Mouse (Mus musculus) intestine, embryonic 15.5 days (tissue): ENCODE measurements at regions not wholly inside any gene's neighbourhood (a gene's known extent, or its start where the extent isn't known, plus 50 kb on each side); places are given as distances from the start of the nearest gene placed in this dataset.

Experiments used
- ATAC-seq: fragments of 200-750 bp; cut with Nextera tagmentation; 2 replicates; pipeline ENCODE4 v1.8.0; 2017; ENCODE audit warnings: moderate TSS enrichment, moderate library complexity
- H3K27ac ChIP-seq: fragments of 300-500 bp; sonication (generic); 2 replicates; pipeline ENCODE4 v1.5.1; 2015; ENCODE audit warnings: mild to moderate bottlenecking, inconsistent platforms
- H3K27me3 ChIP-seq: fragments of 300-500 bp; sonication (generic); replicated peaks from 2 replicates; pipeline ENCODE4 v1.6.1; 2015; ENCODE audit warnings: inconsistent platforms
- H3K36me3 ChIP-seq: fragments of 300-500 bp; sonication (generic); 2 replicates; pipeline ENCODE4 v1.6.1; 2015; ENCODE audit warnings: inconsistent platforms
- H3K4me1 ChIP-seq: fragments of 300-500 bp; sonication (generic); replicated peaks from 2 replicates; pipeline ENCODE4 v1.6.1; 2015; ENCODE audit warnings: inconsistent platforms
- H3K4me2 ChIP-seq: fragments of 300-500 bp; sonication (generic); replicated peaks from 2 replicates; pipeline ENCODE4 v1.6.1; 2015; ENCODE audit warnings: mild to moderate bottlenecking, inconsistent platforms
- H3K4me3 ChIP-seq: fragments of 300-500 bp; sonication (generic); replicated peaks from 2 replicates; pipeline ENCODE4 v1.5.1; 2015; ENCODE audit warnings: inconsistent platforms
- H3K9ac ChIP-seq: fragments of 300-500 bp; sonication (generic); 2 replicates; pipeline ENCODE4 v1.6.1; 2015; ENCODE audit warnings: inconsistent platforms
- H3K9me3 ChIP-seq: fragments of 300-500 bp; sonication (generic); 2 replicates; pipeline ENCODE4 v1.6.1; 2016; ENCODE audit warnings: inconsistent platforms
- WGBS: fragments of 180-500 bp; shearing (Covaris S2); methylation state at CpG from one replicate; pipeline ENCODE4 v1.1.7; 2015; 5-methylcytosine and 5-hydroxymethylcytosine counted together

GRCm38 (mm10) chr9:32815473-32815872, 179.5 kb downstream of the Ets1 start:
- H3K27me3 ChIP-seq, result no peaks in the 10 kb centered on the region
- H3K9ac ChIP-seq, result no peak overlapping the region
- WGBS, result 82% methylated on average over 5 of the region's 5 CpGs
- no peaks in the 10 kb centered on the region for H3K36me3 ChIP-seq
- H3K4me1 ChIP-seq, result no peaks in the 10 kb centered on the region
- no peak overlapping the region for H3K27ac ChIP-seq
- no peak overlapping the region for H3K4me2 ChIP-seq
- no peak overlapping the region for H3K4me3 ChIP-seq
- no peaks in the 10 kb centered on the region for H3K9me3 ChIP-seq
- ATAC-seq, result no peak

- Histone ChIP-seq H3K9me3 (no peaks in the 10 kb centered on the region), H3K27me3 (no peaks in the 10 kb centered on the region), H3K4me1 (no peaks in the 10 kb centered on the region), H3K9ac (no peak overlapping the region), H3K27ac (no peak overlapping the region), H3K4me3 (no peak overlapping the region), H3K36me3 (no peaks in the 10 kb centered on the region), H3K4me2 (no peak overlapping the region)
- 73% methylated on average over 9 of the region's 9 CpGs for WGBS
- ATAC-seq, result no peak
Measured at GRCm38 (mm10) chr9:32816649-32817425, 180.8 kb downstream of the Ets1 start.

DNA sequence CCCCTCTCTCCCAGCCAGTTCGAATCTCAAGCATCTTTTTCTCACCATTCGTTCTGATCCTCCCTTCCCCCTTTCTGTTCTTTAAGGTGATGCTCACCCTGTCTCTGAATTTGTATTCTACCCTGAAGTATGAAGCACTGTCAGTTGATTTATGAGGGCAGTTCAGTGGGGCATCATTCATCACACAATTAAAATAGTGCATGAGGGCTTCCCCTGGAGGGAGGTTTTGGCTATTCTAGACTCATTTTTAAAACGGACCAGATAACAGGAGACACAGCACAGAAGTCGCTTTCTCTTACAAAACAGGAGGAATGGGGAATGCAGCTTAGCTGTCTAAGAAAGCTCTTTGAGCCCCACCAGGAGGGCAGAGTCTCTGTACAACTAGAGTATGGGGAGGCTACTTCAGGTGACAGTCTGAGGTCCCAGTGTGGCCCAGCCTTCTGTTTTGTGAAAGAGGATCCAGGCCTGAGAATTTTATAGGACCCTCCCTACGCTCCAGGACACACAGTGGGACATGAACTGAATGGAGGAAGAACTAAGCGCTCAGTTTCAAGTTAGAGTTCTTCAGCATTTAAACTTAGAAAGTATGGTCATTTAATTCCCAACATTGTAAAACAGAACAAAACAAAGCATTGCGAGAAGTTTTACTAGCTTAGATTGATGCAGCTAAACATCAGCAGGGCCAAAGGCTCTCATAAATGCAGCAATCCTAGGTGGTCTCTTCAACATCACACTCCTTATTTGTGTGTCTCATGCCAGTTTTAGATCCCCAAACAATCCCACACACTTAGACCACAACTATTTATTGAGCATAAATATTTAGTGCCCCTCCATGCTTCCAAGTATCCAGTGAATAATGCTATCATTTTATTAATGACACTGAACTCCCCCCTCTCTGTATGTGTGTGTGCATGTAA, 181.7 kb downstream of the Ets1 start:
- Histone ChIP-seq H3K4me1 (no peaks in the 10 kb centered on the region), H3K4me2 (no peak overlapping the region), H3K4me3 (no peak overlapping the region), H3K36me3 (no peaks in the 10 kb centered on the region), H3K27ac (no peak overlapping the region), H3K27me3 (no peaks in the 10 kb centered on the region), H3K9ac (no peak overlapping the region), H3K9me3 (no peaks in the 10 kb centered on the region)
- 58% methylated on average over 7 of the region's 7 CpGs for WGBS
- ATAC-seq, result no peak

DNA sequence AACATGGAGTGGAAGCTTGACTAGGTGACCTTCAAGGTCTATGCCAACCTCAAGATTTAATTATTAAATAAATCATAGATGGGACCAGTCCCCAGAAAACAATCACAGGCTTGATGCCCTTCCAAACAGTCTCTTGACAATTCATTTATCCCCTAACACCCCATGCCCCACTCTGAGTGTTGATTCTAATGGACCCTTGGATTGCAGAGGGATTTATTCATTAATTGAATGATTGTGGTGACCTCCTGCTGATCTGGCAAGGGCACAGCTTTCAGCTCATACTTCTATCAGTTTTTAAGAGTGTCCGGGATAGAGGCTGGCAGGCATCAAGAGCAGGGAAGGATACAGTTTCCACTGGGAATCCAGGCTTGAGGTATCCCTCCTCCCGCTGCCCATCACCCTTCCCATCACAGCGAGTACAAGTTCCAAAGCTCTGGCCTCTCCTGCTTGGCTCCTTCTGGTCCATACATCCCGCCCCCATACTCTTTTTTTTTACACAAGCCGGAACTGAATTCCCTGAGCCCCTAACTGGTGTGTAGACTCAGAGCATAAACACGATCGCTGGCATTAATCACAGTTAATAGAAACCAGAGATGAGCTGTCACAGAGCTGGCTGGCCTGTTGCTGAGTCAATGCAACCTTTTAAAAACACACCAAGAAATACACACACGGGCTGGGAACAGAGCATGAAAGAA, 187.6 kb downstream of the Ets1 start:
- H3K4me3 ChIP-seq, result no peak overlapping the region
- H3K4me1 ChIP-seq, result 0 out of 2 replicates have a peak, but pooled peaks cover 2% of the 10 kb centered on the region
- H3K4me2 ChIP-seq, result no peak overlapping the region
- H3K9me3 ChIP-seq, result no peaks in the 10 kb centered on the region
- no peak overlapping the region for H3K27ac ChIP-seq
- H3K36me3 ChIP-seq, result no peaks in the 10 kb centered on the region
- 33% methylated on average over 8 of the region's 8 CpGs for WGBS
- H3K27me3 ChIP-seq, result no peaks in the 10 kb centered on the region
- peak; percentile 62 for ATAC-seq
- H3K9ac ChIP-seq, result no peak overlapping the region

GRCm38 (mm10) chr9:32824134-32824531, 188.1 kb downstream of the Ets1 start:
- ATAC-seq, result no peak
- 43% methylated on average over 6 of the region's 6 CpGs for WGBS
- H3K36me3 ChIP-seq, result no peaks in the 10 kb centered on the region

GRCm38 (mm10) chr9:32830268-32830891, 194.4 kb downstream of the Ets1 start:
- H3K9me3 ChIP-seq, result no peaks in the 10 kb centered on the region
- H3K4me3 ChIP-seq, result no peak overlapping the region
- H3K36me3 ChIP-seq, result no peaks in the 10 kb centered on the region
- peak; percentile 63; the same call in 1 of the 2 replicates for ATAC-seq
- H3K4me1 ChIP-seq, result no peaks in the 10 kb centered on the region
- no peak overlapping the region for H3K9ac ChIP-seq
- H3K27me3 ChIP-seq, result no peaks in the 10 kb centered on the region
- WGBS, result 15% methylated on average over 2 of the region's 2 CpGs
- H3K27ac ChIP-seq, result peak overlapping the region; percentile 13; the same call in 1 of the 2 replicates
- H3K4me2 ChIP-seq, result no peak overlapping the region

More at GRCm38 (mm10) chr9:32824134-32824531, 188.1 kb downstream of the Ets1 start:
- no peaks in the 10 kb centered on the region for H3K9me3 ChIP-seq
- no peak overlapping the region for H3K4me2 ChIP-seq
- H3K27ac ChIP-seq, result no peak overlapping the region
- no peak overlapping the region for H3K4me3 ChIP-seq
- H3K9ac ChIP-seq, result no peak overlapping the region
- H3K27me3 ChIP-seq, result no peaks in the 10 kb centered on the region
- H3K4me1 ChIP-seq, result 0 out of 2 replicates have a peak, but pooled peaks cover 2% of the 10 kb centered on the region

DNA sequence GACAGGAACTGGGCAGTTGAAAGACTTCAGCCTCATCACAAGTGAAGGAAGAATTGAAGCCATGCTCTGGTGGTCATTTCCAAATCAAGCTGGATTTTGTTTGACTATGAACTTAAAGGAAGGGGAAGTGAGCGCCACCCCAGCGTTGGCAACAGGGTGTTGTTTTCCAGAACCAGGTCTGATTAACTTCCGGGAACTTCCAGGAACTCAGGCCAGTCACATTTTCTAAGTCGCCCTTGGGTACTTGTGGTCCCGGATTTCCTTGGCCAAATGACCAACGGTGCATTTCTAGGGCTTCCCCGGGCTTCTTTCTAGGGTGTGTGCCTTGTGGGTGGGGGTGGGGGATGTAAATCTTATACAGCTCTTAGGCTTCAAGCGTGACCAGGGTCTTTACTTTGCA, 197.4 kb downstream of the Ets1 start:
- H3K9me3 ChIP-seq, result no peaks in the 10 kb centered on the region
- H3K27me3 ChIP-seq, result no peaks in the 10 kb centered on the region
- H3K4me3 ChIP-seq, result no peak overlapping the region
- WGBS, result 88% methylated on average over 8 of the region's 8 CpGs
- H3K4me2 ChIP-seq, result no peak overlapping the region
- H3K4me1 ChIP-seq, result 0 out of 2 replicates have a peak, but pooled peaks cover 7% of the 10 kb centered on the region
- no peak for ATAC-seq
- H3K36me3 ChIP-seq, result no peaks in the 10 kb centered on the region
- no peak overlapping the region for H3K9ac ChIP-seq
- H3K27ac ChIP-seq, result no peak overlapping the region

DNA sequence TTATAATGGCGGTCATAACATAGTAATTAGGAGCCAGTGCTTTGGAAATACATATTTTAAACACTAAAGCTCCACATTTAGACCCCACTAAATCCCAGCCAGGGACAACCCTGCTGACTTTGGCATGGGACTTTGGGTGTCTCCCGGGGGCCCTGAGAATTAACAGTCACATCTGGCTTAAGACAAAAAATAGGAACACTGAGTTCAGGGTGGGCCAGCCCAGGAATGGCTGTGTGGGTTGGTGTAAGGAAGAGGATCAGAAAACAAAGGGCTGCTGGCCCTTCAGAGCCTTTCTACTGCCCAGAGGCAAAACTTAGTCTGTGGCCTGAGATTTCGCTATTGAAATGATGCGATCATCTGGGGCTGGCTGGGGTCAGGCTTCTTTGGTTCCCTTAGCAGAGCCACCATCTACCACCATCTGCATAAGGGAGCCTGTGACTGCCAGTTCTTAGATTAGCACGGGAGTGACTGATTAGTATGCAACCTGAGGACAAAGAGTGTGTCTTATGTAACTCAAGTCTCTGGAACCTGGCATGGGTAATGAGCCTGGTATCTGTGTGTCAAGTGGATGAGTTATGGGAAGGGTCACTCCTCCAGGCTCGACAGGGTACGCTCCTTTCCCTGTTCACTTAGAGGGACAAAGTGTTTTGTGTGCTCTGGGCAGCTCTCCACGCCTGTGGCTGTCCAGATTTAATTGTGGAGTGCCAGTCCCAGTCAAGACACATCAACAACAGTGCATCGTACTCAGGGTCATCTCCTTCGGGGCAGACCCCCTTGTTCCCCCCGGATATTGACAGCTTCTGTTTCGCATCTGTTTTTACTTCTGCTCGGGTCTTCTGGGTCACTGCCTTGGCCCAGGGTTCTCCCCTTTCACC, 199.0 kb downstream of the Ets1 start:
- Histone ChIP-seq H3K4me3 (no peak overlapping the region), H3K36me3 (no peaks in the 10 kb centered on the region), H3K27me3 (no peaks in the 10 kb centered on the region), H3K27ac (no peak overlapping the region), H3K9me3 (no peaks in the 10 kb centered on the region), H3K4me2 (no peak overlapping the region), H3K9ac (no peak overlapping the region), H3K4me1 (0 out of 2 replicates have a peak, but pooled peaks cover 7% of the 10 kb centered on the region)
- 54% methylated on average over 13 of the region's 13 CpGs for WGBS
- no peak for ATAC-seq

DNA sequence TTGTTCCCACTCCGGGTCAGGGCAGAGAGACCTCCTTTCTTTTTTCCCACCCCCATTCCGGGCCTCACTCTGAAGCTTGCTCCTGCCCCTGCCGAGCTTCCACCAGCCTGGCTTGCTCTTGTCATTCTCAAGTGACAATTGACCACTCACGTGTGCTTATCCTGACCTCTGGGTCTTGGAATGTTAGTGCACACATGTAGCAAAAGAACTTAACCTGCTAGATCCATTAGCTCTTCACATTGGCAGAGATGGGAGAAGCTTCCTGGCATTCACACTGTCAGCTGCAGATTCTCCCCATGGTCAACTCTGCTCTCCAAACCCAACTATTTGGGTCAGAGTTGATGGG, 199.6 kb downstream of the Ets1 start:
- Histone ChIP-seq H3K4me2 (no peak overlapping the region), H3K9me3 (no peaks in the 10 kb centered on the region), H3K27me3 (no peaks in the 10 kb centered on the region), H3K9ac (no peak overlapping the region), H3K36me3 (no peaks in the 10 kb centered on the region), H3K27ac (no peak overlapping the region), H3K4me3 (no peak overlapping the region), H3K4me1 (0 out of 2 replicates have a peak, but pooled peaks cover 7% of the 10 kb centered on the region)
- no peak for ATAC-seq
- WGBS, result 31% methylated on average over 4 of the region's 4 CpGs

DNA sequence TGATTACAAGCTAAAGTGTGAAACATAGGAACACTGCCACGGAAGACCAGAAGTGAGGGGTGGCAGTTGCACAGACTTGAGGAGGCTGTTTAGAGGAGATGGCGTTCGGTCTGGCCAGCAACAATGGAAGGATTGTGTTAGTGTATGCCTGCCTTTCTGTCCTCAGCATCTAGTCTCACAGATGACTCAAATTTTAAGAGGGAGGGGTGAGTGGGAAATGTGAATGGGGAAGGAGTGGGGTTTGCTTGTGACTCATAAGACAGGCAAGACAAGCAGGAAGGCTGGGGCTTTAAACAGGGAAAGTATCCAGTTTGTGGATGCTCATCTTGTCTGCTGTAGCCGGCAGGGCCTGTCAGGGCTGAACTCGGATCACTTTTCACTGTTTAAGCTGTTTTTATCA, 200.3 kb downstream of the Ets1 start:
- H3K27ac ChIP-seq, result no peak overlapping the region
- 36% methylated on average over 5 of the region's 5 CpGs for WGBS
- H3K4me2 ChIP-seq, result no peak overlapping the region
- H3K9ac ChIP-seq, result no peak overlapping the region
- no peaks in the 10 kb centered on the region for H3K36me3 ChIP-seq
- H3K9me3 ChIP-seq, result no peaks in the 10 kb centered on the region
- H3K4me1 ChIP-seq, result 0 out of 2 replicates have a peak, but pooled peaks cover 7% of the 10 kb centered on the region
- no peaks in the 10 kb centered on the region for H3K27me3 ChIP-seq
- ATAC-seq, result no peak
- H3K4me3 ChIP-seq, result no peak overlapping the region

DNA sequence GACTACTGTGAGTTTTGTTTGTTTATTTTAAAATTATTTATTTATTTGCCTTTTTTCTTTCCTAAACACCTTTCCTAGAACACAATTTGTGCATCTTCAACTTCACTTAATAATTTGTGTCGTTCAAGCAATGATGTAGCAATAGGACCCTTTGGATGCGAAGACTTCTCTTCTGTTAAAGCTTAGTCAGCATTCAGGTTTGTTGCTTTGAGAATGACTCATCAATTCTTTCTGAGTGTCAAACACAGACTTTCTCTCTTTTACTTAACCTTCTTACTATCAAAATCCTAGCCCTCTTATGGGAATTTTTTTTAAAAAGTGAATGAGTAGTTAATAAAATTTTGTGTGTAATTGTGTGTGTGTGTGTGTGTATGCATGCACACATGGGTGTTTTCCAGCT, 211.3 kb downstream of the Ets1 start:
- ATAC-seq, result no peak
- Histone ChIP-seq H3K27me3 (no peaks in the 10 kb centered on the region), H3K4me1 (no peaks in the 10 kb centered on the region), H3K9me3 (no peaks in the 10 kb centered on the region), H3K27ac (no peak overlapping the region), H3K36me3 (no peaks in the 10 kb centered on the region), H3K9ac (no peak overlapping the region), H3K4me2 (no peak overlapping the region), H3K4me3 (no peak overlapping the region)
- WGBS, result 87% methylated on average over 2 of the region's 2 CpGs
